ENCODE assay signal across 8 mouse cellular contexts in genomic region chr13:54970521-54971247, GRCm38 (mm10). TPM values are rescaled to one million over a fixed set of nuclear protein-coding genes. Genes with fewer than 3 reads are reported as not detected.
A peak's percentile ranks its signal among the peaks of the same experiment; 100 is the strongest.
DNase-seq lines count a peak whose midpoint lies in the region; ATAC-seq lines count a peak whose summit lies in the region.
"Had no signal": no experiment of that assay in that cellular context is flagged by ENCODE, and none has a peak within 500 bp of the region (broad histone marks: within the 10 kb centered on the region; RNA-seq: fewer than 3 reads in every experiment).

No protein-coding gene starts in this region.

- no peak overlapping the region for H3K4me3 ChIP-seq in midbrain, embryonic 15.5 days
- H3K4me3 ChIP-seq: erythroblast, embryonic 14.5 days had no signal

- H3K36me3 ChIP-seq in midbrain, embryonic 15.5 days (replicated peaks), result no peaks in the 10 kb centered on the region

- peak; percentile 53 for DNase-seq in ovary, postnatal 36 days (ENCODE audit: low spot score)
- no peak for DNase-seq in ovary, postnatal 10 days (ENCODE audit: low spot score)
- peak; percentile 60 to 62 for DNase-seq in adrenal gland, postnatal 36 days
- peak; percentile 59 to 71 for DNase-seq in kidney, postnatal 25 days
- DNase-seq in testis, postnatal 14 days (ENCODE audit: low spot score), result peak; percentile 31
- DNase-seq in frontal cortex, postnatal 25 days (ENCODE audit: low spot score in 2 of 2), result no peak

- 42% methylated on average over 14 of the region's 14 CpGs for WGBS in midbrain, embryonic 15.5 days

- H3K4me1 ChIP-seq in midbrain, embryonic 15.5 days, result peaks cover 46% of the 10 kb centered on the region

- no peak overlapping the region for H3K27ac ChIP-seq in midbrain, embryonic 15.5 days

- H3K9ac ChIP-seq in midbrain, embryonic 15.5 days, result no peak overlapping the region

- no peak for ATAC-seq in midbrain, embryonic 15.5 days (replicated peaks)

- no peaks in the 10 kb centered on the region for H3K9me3 ChIP-seq in midbrain, embryonic 15.5 days

- H3K27me3 ChIP-seq in midbrain, embryonic 15.5 days (replicated peaks), result peaks cover 4% of the 10 kb centered on the region; the same call in 1 of the 2 replicates

- no peak overlapping the region for H3K4me2 ChIP-seq in midbrain, embryonic 15.5 days

RNA-seq across cellular contexts. Expression of gene Unc5a, which starts 21.5 kb away (rescaled TPM):
- total RNA-seq in adrenal gland, postnatal 36 days (2021), result 1 to 10 TPM; 6.0 to 6.4 TPM
- 15.7 and 16.1 TPM in 2 replicates for polyA plus RNA-seq in midbrain, embryonic 15.5 days (2015; fragmentation: Nextera tagmentation; extraction: Ambion mirVana)
- polyA plus RNA-seq: erythroblast, embryonic 14.5 days had no signal

RNA-seq across cellular contexts. Expression of gene Hk3, which starts 50.5 kb away (rescaled TPM):
- 1 to 10 TPM in 1 of 2 experiments, under 1 TPM in 1; 0.72 to 1.1 TPM for total RNA-seq in adrenal gland, postnatal 36 days (2021)
- 1.3 and 1.4 TPM in 2 replicates for polyA plus RNA-seq in midbrain, embryonic 15.5 days (2015; fragmentation: Nextera tagmentation; extraction: Ambion mirVana)

Comparison
In these comparisons a context has a peak if more than half of its experiments do, and no peak if none do; other contexts are left out.
1. DNase-seq: peak in ovary, postnatal 36 days (single experiment), adrenal gland, postnatal 36 days (2 of 2), kidney, postnatal 25 days (2 of 2) and testis, postnatal 14 days (single experiment); none in ovary, postnatal 10 days (single experiment) and frontal cortex, postnatal 25 days (0 of 2).